Mouse (Mus musculus) naive thymus-derived CD4-positive, alpha-beta T cell, adult 2 months (primary cell): ENCODE measurements around the gene Ddx31.

ENCODE experiments used
- DNase-seq: peaks from one replicate; pipeline ENCODE4 v3.0.0-alpha.2; 2011; ENCODE audit warnings: low read depth

Ddx31 gene

DNA sequence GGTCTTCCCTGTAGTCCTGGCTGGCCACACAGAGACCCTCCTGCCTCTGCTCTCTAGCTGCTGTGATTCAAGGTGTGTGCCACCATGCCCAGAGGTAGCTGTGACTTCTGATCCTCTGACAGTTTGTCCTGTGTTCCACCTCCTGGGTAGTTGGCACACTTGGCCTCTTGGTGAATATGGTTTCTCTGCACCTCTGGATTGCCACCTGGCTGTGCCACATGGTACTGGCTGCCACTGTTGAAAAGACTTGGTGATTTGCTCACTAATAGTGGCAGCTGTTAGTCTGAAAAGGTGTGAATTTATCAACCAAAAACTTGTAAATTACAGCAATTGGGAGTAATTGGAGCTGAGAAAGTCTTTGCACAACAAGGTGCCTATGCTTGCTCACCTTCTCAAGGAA, 23.7 kb downstream of the Ddx31 start:
- DNase-seq, result peak; percentile 43

DNA sequence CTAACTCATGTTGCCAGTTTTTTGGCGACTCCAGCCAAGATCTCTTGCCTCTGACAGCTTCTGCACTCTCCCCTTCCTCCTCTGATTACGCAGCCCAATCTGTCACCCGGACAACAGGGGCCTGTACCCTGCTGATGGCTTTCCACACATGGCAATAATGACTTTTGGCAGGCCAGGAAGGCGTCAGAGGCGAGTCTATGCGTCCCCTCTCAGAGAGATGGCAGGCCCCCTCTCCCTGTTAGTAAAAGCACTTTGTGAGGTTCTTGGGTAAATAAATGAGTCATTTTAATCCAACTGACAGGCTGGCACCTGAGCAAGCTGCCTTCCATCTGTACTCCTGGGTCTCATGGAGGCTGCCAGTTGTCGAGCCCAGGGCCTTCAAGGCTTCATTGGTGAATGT, 27.3 kb downstream of the Ddx31 start:
- DNase-seq, result no peak

DNA sequence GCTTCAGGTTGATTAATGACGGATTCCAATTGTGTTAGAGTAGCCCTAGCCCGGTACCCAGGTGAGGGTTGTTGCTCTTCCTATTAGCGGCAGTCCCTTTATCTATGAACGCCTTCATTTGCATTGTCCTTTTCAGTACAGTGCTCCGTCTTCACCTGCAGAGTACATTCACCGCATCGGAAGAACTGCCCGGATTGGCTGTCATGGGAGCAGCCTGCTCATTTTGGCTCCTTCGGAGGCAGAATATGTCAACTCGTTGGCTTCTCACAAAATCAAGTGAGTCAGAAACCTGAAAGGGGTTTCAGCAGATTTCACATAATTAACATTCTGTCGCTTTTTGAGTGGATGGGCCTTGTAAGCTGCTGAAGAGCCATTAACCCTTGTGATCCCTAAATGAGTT, 35.3 kb downstream of the Ddx31 start:
- no peak for DNase-seq

DNA sequence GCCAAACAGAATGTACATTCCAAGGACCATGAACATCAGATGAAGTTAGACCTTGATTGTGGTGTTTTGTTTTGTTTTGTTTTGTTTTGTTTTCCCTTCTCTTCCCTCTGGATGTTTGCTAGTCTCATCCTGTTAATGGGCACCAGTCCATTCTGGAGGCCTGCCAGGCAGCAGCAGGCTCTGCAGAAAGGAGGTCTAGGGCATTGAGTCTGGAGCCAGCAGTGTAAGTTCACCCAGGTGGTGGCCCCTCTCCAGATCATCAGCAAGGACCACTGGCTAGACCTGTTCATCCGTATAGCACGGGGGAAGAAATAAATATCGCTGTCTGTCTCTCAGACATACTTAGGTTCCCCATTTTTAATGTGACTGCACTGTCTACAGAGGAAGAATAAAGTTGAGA, 41.1 kb downstream of the Ddx31 start:
- DNase-seq, result no peak

DNA sequence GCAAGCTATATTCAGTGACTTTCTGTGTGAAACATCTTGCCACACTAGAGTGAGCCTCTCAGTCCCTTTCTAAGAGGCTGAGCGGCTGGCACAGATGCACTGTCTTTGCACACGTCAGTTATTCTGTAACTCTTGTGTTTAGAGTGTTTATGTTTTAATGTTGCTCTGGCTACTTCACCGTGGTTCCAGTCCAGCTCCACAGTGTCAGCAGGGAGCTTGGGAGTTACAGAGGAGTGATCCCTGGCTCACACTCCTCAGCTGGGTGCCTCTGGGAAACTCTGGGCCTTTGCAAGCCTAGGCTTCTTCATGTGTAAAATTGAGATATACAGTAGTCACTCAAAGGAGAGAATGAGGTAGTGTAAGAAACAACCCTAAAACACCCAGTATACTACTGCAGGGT, 41.8 kb downstream of the Ddx31 start:
- no peak for DNase-seq

DNA sequence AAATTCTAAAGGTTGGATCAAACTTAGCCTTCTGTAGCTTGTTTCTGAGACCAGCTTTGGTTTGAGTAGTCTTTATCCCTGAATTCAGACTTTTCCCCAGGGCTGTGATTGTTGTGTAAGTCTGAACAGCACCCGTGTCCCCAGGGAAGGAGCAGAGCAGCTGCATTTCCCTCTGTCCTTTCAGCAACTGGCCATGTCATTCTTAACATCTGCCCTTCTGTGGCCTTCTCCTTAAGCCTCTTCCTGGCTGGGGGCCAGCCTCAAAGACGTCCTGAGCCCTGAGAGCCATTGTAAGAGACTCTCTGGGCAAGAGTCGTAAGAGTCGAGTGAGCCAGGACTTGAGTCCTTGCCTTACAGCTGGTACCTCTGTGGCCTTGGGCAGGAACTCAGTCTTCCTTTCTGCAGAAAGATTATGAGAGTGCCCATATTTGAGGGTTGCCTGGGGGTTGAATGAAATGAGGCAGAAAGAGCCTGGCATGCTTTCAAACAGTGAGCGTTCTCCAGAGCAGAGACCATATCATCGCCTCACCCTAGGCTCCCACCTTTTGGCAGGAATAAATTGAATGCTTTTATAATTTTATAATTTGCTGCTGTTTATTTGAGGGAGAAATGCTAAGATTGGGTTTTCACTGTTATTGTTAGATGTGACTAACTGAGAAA, 42.8 kb downstream of the Ddx31 start:
- no peak for DNase-seq

DNA sequence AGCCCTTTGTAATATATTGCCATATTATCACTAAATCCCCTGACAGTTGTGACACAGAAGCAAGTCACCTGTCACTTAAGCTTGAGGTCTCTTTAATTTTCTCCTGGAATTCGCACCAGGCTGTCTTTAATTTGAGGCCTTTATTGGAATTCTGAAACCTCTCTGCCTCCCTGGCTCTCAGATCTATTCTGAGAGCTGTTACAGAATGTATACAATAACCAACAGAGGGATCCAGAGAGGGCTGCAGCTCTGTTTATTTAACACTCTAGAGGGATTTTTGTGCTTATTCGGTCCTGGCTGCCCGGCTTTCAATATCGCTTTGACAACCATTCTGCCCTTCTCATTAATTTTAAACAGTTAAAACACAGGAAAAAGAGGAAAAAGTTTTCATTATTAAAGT, 44.7 kb downstream of the Ddx31 start:
- no peak for DNase-seq

DNA sequence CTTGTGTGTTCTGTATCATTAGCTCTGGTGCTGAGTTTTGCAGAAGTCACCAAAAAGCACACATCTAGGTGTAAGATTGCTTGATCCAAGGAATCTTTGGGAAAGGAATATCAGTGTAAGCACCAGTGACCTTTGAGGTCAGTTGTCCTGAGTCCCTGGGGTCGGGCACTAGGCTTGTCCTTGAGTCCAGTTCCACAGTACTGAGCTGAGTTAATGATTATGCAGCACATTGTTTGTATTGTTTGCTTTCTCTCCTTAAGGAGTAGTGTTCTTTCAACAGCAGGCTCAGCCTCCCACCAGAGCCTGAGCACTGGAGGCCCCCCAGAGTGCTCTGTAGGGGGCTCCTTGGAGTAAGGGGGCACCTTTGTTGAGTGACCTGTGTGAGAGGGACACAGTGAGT, 52.6 kb downstream of the Ddx31 start:
- DNase-seq, result no peak

DNA sequence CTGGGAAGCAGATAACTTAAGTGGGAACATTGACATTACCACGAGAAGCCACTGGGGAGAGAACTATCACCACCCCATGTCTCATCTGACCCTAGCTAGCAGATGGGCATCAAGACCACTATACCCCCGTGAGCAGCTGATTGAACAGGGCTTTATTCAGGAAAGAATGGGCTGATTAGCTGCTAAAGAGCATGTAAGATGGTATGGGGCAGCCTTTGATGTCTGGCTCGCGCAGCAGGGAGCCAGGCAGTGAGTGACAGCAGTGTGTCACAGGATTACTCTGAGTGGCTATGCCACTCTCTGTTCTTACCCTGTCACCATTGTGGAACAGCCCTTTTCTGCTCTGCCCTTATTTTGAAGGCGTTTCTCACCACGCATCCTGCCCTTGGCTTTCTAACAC, 53.3 kb downstream of the Ddx31 start:
- no peak for DNase-seq

DNA sequence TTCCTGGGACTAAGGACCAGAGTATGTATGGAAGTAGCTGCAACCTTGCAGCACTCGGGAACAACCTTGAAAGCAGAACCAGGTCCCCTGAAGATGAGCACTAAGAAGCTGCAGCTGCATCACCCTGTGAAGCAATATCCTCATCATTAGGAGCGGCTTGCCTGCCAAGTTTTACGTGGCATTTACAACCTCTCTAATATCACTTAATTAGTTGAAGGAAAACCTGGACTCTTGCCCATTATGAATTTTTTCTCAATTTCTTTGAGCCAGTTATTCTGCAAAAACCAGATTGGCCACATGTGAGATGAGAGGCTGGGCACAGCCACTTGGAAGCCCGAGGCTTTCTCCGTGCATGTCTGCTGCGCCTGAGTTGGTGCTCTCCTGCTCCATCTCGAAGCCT, 55.7 kb downstream of the Ddx31 start:
- no peak for DNase-seq

DNA sequence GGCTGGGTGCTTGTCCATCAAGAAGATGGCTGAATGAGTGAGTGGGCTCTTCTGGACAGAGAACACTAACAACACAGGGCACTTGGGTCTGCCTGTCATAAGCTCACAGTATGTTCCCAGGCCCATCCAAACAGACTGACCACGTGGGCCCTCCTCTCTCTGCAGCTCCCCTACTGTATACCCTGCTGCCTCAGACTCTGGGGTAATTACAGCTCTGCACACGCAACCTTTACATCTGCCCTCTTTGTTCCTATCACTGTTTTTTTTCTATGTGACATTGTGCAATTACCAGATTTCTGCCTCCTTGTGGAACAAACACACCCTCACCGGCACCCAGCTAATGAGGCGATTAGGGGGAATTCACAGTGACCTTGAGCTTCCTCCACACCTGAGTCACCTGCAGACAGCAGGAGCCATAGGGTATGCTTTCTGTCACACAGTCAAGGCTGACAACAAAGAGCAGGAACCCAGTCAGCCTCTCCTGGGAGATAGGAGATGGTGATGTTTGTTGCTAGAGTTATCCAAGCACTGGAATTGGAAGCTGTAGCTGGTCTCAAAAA, 57.2 kb downstream of the Ddx31 start:
- DNase-seq, result no peak

DNA sequence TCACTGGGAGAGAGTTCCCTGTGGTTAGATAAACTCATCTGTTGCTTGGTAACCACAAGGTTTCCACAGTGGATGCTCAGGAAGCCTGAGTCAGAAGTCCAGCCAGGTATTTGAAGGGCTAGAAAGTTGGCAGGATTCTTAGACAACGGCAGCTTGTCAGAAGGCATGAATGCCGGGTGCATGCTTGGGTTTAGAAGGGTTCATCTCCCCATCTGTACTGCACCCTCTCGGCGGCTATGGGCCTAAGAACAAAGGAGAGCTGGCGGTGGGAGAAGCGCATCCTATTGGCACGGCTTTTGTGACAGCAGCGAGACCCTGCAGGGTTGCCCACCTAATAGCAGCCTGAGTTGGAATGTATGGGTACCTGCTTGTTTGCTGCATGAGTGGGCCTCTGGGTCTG, 62.1 kb downstream of the Ddx31 start:
- no peak for DNase-seq

DNA sequence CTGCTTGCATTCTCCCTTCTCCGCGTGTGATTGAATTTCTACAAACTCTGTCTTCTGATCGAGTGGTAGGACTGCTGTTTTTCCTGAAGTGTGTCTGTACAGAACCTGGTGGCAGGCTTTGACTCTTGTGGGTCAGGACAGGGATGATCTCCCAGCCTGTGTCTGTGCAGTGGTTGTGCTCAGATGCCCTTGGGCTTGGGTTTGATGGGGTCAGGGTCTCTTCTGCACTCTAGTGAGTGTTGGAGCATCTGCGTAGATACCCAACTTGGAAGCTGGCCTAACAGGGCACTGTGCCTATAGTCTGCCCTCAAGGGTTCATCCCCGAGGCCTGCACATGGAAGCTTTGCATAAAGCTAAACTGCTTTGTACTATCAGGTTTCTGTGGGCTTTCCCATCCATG, 63.7 kb downstream of the Ddx31 start:
- DNase-seq, result no peak

DNA sequence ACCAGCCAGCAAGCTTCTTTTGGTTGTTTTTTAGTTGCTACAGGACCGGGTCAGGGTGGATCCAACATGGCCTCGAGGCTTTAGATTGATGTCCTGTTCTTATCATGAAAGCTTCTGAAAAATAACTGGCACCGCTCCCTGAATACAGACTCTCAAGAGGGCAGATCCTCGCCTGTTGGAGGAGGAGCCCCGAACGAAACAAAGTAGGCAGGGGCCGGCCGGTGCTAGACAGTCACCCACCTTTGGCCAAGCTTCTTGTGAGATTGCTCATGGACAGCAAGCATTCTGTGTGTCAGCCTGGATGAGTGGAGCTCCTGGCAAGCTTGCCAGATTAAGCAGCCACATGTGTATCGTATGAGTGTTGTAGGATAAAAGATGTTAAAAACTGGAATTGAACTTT, 64.6 kb downstream of the Ddx31 start:
- DNase-seq, result no peak

DNA sequence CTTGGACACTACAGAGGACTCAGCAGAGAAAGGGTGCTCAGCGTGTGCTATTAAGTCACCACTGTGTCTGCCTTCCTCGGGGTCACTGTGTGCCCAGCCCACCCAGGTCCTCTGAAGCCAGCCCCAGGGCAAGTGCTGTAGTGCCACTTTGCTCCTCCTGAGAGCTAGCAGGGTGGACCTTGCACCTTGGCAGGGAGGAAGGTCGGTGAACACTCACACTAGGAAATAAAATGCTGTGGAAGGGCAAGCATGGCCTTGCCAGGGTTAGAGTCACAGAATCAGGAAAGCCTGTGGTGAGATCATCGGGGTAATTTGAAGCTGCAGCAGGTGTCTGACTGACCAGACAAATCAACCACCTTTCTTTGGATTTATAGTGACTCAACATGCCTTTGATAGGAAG, 65.4 kb downstream of the Ddx31 start:
- DNase-seq, result no peak

DNA sequence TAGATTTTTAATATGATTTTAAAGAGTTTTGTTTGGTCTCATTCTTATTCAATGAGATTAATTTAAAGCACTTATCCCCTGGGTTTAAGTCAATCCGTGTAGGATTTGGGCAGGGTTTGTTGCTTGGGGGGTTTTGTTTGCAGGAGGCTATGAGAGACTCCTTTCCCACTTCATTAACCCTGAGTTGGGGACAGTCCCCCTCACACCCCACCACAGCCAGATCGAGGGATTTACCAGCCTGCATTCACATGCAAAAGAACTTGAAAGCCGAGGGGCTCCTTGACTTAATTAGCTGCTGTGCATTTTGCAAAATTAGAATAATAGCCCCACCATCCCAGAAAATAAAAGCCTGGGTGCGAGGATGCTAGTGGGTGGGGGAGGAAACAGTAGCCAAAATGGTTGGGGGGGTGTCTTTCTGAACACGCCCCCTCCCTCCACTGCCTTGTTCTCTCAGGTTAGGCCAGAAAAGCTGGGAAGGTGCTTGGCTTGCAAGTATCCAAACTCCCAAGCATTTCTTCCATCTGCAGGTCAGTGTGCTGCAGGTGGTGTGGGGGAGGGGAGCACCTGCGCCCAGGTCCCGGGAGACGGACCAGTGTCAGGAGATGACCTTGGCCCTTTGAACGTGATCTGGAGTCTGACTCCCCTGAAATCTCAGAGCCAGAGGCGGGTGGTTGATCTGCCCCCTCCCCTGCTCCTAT, 67.6 kb downstream of the Ddx31 start:
- no peak for DNase-seq

DNA sequence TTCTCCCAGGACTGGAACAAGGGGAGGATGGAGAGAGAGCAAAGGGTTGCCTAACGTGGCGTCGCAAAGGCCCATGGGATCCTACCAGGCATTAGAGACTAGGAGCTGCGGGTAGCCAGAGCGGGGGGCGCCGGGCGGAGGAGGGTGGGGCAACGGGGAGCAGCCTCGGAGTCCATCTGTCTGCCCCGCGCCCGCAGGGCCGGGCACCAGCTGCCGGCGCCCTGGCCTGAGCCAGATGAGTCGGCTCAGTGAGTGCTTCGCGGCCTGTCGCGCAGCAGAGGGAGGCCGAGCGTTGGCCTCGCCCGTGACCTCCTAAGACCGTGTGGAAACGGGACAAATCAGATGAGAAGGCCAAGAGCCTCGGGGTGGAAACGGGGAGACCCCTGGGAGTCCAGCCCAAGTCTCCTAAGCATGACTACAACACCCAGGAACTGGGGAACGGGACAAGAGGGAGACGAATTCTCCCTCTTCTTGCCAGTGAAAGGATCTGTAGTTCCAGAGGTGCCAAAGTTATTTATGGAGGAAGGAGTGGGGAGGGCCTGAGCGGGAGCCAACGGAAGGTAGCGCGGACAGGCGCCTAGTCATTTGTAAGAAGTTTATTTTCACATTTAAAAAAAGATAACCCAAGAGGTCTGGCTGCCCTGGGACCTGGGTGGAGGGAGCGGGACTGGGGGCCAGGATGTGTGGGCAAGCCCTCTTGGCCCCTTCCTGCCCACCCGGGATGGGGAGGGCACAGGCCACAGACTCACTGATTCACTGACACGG, 68.4 kb downstream of the Ddx31 start:
- no peak for DNase-seq

DNA sequence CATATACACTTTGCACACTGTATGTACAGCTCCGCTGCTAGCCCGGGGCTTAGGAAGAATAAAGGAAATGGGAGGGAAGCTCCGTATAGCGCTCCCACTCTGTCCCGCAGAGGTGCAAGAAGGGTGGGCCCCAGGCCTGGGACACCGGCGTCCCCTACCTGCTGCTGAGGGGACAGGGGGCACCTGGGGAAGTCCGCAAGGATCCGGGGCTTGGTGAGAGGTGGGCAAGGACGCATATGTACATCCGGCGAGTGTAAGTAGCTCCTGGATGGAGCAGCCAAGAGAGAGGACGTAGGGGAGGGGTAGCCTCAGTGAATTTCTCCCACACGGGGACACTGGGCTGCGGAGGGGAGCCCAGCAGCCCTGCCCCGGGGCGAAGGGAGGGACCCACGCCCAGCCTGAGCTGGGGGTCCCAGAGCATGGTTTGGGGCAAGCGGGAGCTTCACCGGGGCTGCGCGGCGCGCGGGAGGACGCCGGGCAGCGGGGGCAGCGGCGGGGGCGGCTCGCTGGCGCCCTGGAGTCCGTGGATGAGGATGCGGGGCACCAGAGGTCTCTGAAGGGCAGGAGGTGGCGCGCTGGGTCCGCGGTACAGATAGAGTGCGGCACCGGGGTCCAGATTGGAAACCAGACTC, 69.1 kb downstream of the Ddx31 start:
- no peak for DNase-seq

DNA sequence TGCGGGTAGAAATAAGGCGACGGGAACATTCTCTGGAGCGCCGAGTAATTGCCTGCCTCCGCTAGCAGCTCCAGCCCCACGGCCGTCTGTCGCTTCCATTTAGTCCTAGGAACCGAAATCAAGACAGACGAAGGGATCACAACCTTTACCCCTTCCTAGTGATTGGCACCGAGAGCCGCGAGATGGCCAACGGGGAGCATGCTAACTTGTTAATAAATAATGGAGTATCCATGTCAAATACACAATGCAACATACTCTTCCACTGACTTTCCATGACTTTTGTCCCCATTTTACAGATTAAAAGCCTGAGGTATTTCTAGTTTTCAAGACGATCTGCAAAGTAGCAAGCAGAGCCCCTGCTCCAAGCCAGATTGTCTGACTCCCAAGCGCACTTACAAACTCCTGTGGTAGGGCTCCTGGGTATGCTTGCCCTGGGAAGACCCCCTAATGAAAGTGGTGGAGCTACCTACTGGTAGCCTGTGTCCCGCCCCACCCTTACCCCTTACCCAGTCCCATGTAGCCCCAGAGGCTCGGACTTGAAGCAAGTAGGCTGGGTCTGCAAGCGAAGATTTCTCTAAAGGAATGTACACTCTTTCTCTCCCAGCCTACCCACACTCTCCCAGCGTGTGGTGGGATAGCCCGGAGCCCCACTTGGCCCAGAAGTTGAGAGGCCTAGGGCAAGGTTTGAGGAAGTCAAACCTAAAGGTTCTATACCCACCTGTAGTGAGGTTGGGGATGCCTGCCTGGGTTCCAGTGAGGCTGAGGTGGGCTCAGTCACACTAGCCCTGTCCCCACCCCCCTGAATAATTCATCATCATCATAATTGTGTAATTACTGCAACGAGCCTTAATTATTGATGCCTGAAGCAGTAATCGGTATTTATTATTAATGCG, 69.9 kb downstream of the Ddx31 start:
- DNase-seq, result no peak

DNA sequence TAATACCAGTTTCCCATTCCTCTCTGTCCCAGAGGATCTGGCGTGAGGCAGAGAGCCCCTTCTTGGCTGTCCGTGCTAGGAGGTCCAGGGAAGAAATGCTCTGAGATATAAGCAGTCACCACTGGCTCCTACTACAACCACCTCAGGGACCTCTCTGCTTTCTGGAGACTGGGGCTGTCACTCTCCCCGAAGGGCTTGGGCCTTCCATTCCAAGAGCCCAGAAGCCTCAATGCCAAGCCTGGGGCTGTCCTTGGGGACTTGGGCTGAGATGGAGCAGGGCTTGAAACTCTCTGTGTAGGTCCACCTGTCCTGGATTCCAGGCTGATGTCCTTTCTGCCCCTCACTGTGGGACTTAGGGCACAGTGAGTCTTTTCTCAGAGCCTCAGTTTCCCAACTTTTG, 70.7 kb downstream of the Ddx31 start:
- no peak for DNase-seq

DNA sequence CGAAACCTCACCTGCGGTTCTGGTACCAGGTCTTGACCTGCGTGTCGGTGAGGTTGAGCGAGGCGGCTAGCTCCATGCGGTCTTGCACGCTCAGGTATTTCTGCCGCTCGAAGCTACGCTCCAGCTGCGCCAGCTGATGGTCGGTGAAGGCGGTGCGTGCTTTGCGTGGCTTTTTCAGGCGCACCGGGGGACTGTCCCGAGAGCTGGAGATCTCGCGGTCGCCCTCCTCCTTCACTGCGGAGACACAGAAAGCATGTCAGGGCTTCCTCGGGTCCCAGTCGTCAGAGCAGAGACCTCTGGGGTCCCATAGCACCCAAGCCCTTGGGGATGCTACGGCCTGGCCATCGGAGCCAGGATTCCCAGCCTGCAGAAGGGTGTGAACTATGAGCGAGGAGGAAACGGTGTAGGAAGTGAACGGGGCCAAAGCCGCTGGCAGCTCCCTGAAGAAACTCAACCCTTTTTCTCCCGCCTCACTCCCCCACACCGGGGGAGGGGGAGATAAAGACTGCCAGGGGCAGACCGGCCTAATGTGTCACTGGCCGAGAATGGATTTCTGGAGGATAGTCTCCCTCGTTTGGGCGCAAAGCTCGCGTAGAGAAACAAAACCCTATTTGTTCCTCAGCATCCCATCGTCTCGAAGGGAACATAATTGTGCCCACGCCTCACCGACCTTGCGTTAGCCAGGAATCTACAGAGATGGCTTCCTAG, 71.3 kb downstream of the Ddx31 start:
- no peak for DNase-seq
